Mouse (Mus musculus): ENCODE results near the gene Gm26965. TPM values are rescaled to one million over a fixed set of nuclear protein-coding genes. Genes with fewer than 3 reads are reported as not detected.

Gm26965 gene
- polyA plus RNA-seq, 1 experiment from 2014 or later = 0.42 TPM

GRCm38 (mm10) chr13:67451172-67452020 is 74.6 kb downstream of the Gm26965 start, which contains the start of gene Zfp874a:
TSS of gene Zfp874a (minus strand) at chr13:67451624.
- peak; percentile 94 for DNase-seq
- no peak within 1 kb of the TSS for H3K27ac ChIP-seq (replicated peaks; ENCODE audit: low read depth, low read length)
- ATAC-seq (ENCODE audit: low FRiP score, low TSS enrichment) = peak; percentile 94
- H3K9me3 ChIP-seq (ENCODE audit: control insufficient read depth, low read length) = no peaks in the 10 kb centered on the region
- 2% methylated on average over 20 of the region's 20 CpGs for WGBS
- H3K27me3 ChIP-seq (ENCODE audit: control insufficient read depth, insufficient read depth, low read length) = no peaks in the 10 kb centered on the region
- peak within 1 kb of the TSS; percentile 71 for H3K4me2 ChIP-seq (ENCODE audit: low read length)
- 0 out of 2 replicates have a peak, but pooled peaks cover 4% of the 10 kb centered on the region for H3K4me1 ChIP-seq (ENCODE audit: control insufficient read depth, insufficient read depth, low read length)
- peak within 1 kb of the TSS; percentile 49 for H3K4me3 ChIP-seq (replicated peaks; ENCODE audit: low read depth, low read length)
- H3K36me3 ChIP-seq (ENCODE audit: control insufficient read depth, insufficient read depth, low read length) = 0 out of 2 replicates have a peak, but pooled peaks cover 7% of the 10 kb centered on the region
- H3K9ac ChIP-seq (replicated peaks; ENCODE audit: low read length) = peak within 1 kb of the TSS; percentile 56

Other genes with a start within 250 kb of the Gm26965 start
- gene Zfp458, start 247.7 kb downstream of the Gm26965 start, polyA plus RNA-seq (2014; fragmentation: Nextera tagmentation; extraction: Ambion mirVana) = 7.0 and 8.3 TPM in 2 replicates
- gene Zfp457, start 219.7 kb downstream of the Gm26965 start, polyA plus RNA-seq (2014; fragmentation: Nextera tagmentation; extraction: Ambion mirVana) = 0.76 and 0.92 TPM in 2 replicates
- 2.1 TPM in 2 replicates for gene Zfp595, start 193.6 kb downstream of the Gm26965 start, polyA plus RNA-seq (2014; fragmentation: Nextera tagmentation; extraction: Ambion mirVana)
- gene Gm28044, start 165.6 kb downstream of the Gm26965 start, polyA plus RNA-seq (2014; fragmentation: Nextera tagmentation; extraction: Ambion mirVana) = not detected in 2 replicates
- gene Zfp953, start 165.5 kb downstream of the Gm26965 start, polyA plus RNA-seq (2014; fragmentation: Nextera tagmentation; extraction: Ambion mirVana) = 0.65 and 0.82 TPM in 2 replicates
- 0.38 TPM in 1 of 2 replicates, not detected in the other for gene Gm28041, start 150.4 kb downstream of the Gm26965 start, polyA plus RNA-seq (2014; fragmentation: Nextera tagmentation; extraction: Ambion mirVana)
- 0.78 and 0.93 TPM in 2 replicates for gene Zfp456, start 150.3 kb downstream of the Gm26965 start, polyA plus RNA-seq (2014; fragmentation: Nextera tagmentation; extraction: Ambion mirVana)
- gene Zfp429, start 126.3 kb downstream of the Gm26965 start, polyA plus RNA-seq (2014; fragmentation: Nextera tagmentation; extraction: Ambion mirVana) = 2.7 and 3.6 TPM in 2 replicates
- gene Zfp459, start 104.7 kb downstream of the Gm26965 start, polyA plus RNA-seq (2014; fragmentation: Nextera tagmentation; extraction: Ambion mirVana) = 0.72 TPM in 2 replicates
- gene Zfp874a, start 74.5 kb downstream of the Gm26965 start, polyA plus RNA-seq (2014; fragmentation: Nextera tagmentation; extraction: Ambion mirVana) = 6.0 and 7.6 TPM in 2 replicates
- gene Zfp874b, start 41.9 kb downstream of the Gm26965 start, polyA plus RNA-seq (2014; fragmentation: Nextera tagmentation; extraction: Ambion mirVana) = 2.3 and 2.7 TPM in 2 replicates
- gene Zfp58, start 25.6 kb downstream of the Gm26965 start, polyA plus RNA-seq (2014; fragmentation: Nextera tagmentation; extraction: Ambion mirVana) = 10.1 and 15.5 TPM in 2 replicates
- gene Zfp87, start within 50 bp of the Gm26965 start, polyA plus RNA-seq (2014; fragmentation: Nextera tagmentation; extraction: Ambion mirVana) = 39.9 and 45.3 TPM in 2 replicates
- gene Zfp748, start 27.7 kb upstream of the Gm26965 start, polyA plus RNA-seq (2014; fragmentation: Nextera tagmentation; extraction: Ambion mirVana) = 18.1 and 22.0 TPM in 2 replicates
- gene Zfp729b, start 83.6 kb upstream of the Gm26965 start, polyA plus RNA-seq (2014; fragmentation: Nextera tagmentation; extraction: Ambion mirVana) = 4.8 and 6.6 TPM in 2 replicates
- not detected in 2 replicates for gene Gm49345, start 111.6 kb upstream of the Gm26965 start, polyA plus RNA-seq (2014; fragmentation: Nextera tagmentation; extraction: Ambion mirVana)
- gene Zfp729a, start 111.6 kb upstream of the Gm26965 start, polyA plus RNA-seq (2014; fragmentation: Nextera tagmentation; extraction: Ambion mirVana) = 4.1 and 4.3 TPM in 2 replicates
- 13.9 and 15.9 TPM in 2 replicates for gene Zfp738, start 160.9 kb upstream of the Gm26965 start, polyA plus RNA-seq (2014; fragmentation: Nextera tagmentation; extraction: Ambion mirVana)
- gene Zfp65, start 203.0 kb upstream of the Gm26965 start, polyA plus RNA-seq (2014; fragmentation: Nextera tagmentation; extraction: Ambion mirVana) = 5.4 and 6.7 TPM in 2 replicates
- gene Zfp85, start 229.1 kb upstream of the Gm26965 start, polyA plus RNA-seq (2014; fragmentation: Nextera tagmentation; extraction: Ambion mirVana) = 10.5 and 11.1 TPM in 2 replicates